Mouse (Mus musculus) hindbrain, embryonic 12.5 days (tissue): ENCODE data around the gene Tex13b. TPM values are rescaled to one million over a fixed set of nuclear protein-coding genes. Genes with fewer than 3 reads are reported as not detected.
"Not testable (repeated sequence)": the region's sequence is repeated elsewhere in the genome, so short reads cannot be mapped to it uniquely, and the experiment has no call there.

Experiments
- ATAC-seq: fragments of 200-750 bp; cut with Nextera tagmentation; 2 replicates; pipeline ENCODE4 v1.8.0; 2017; ENCODE audit warnings: moderate TSS enrichment; ENCODE audit not compliant: low FRiP score
- H3K27ac ChIP-seq: fragments of 300-500 bp; sonication (generic); 2 replicates; pipeline ENCODE4 v1.5.1; 2016; ENCODE audit warnings: mild to moderate bottlenecking
- H3K27me3 ChIP-seq: fragments of 300-500 bp; sonication (generic); 2 replicates; pipeline ENCODE4 v1.6.1; 2016; ENCODE audit warnings: mild to moderate bottlenecking
- H3K36me3 ChIP-seq: fragments of 300-500 bp; sonication (generic); 2 replicates; pipeline ENCODE4 v1.6.1; 2016; ENCODE audit warnings: mild to moderate bottlenecking
- H3K4me1 ChIP-seq: fragments of 300-500 bp; sonication (generic); 2 replicates; pipeline ENCODE4 v1.6.1; 2016
- H3K4me2 ChIP-seq: fragments of 300-500 bp; sonication (generic); replicated peaks from 2 replicates; pipeline ENCODE4 v1.6.1; 2016; ENCODE audit warnings: mild to moderate bottlenecking
- H3K4me3 ChIP-seq: fragments of 300-500 bp; sonication (generic); 2 replicates; pipeline ENCODE4 v1.5.1; 2016; ENCODE audit warnings: mild to moderate bottlenecking
- H3K9ac ChIP-seq: fragments of 300-500 bp; sonication (generic); 2 replicates; pipeline ENCODE4 v1.6.1; 2016; ENCODE audit warnings: mild to moderate bottlenecking, moderate library complexity
- H3K9me3 ChIP-seq: fragments of 300-500 bp; sonication (generic); replicated peaks from 2 replicates; pipeline ENCODE4 v1.6.1; 2016; ENCODE audit warnings: mild to moderate bottlenecking
- WGBS: fragments of 180-500 bp; shearing (Covaris S2); methylation state at CpG from one replicate; pipeline ENCODE4 v1.1.7; 2016; 5-methylcytosine and 5-hydroxymethylcytosine counted together
- polyA plus RNA-seq: library from polyadenylated mRNA; unstranded; fragments of >200 nt; fragmentation: Nextera tagmentation; extraction: Ambion mirVana; gene quantifications from 2 replicates; pipeline ENCODE4 v1.2.1, GENCODE M21; 2016

Gene Tex13b
- not detected in 2 replicates for polyA plus RNA-seq

DNA sequence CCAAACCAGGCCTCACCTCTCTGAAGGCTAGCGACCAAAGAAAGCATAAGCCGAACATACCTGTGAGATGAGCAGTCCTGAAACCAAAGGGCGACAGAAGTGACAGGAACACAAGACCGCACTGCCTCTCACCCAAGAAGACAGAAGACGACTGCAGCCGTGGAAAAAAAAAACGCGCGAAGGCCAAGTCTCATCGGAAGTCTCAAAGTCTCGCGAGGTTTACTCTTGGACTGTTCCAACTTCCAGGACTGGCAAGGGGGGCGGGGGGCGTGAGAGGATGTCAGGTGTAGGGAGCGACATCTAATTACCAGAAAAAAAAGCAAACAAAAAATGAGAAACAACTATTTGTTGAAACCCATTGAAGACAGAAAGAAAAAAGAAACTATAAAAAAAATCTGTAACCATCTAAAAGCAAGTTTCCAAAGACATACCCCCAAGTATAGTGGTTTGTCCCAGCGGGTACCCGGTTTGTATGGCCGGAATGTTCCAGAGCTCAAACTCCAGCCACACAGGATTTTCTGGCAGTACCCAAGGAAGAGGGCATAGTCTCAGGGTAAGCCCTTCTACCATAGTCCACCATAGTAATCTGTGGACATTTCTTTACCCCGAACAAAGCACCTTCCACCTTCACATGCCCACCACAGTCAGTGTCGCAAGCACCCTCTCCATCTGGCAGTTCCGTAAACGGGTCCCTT is at the start of gene Tex13b:
Gene Tex13b (minus strand): TSS at position 122 of the 695 bp plus-strand sequence.
- H3K9ac ChIP-seq, result no peak within 1 kb of the TSS
- no peaks in the 10 kb centered on the region for H3K4me1 ChIP-seq
- no peak within 1 kb of the TSS for H3K4me3 ChIP-seq
- no peak within 1 kb of the TSS for H3K4me2 ChIP-seq
- H3K36me3 ChIP-seq, result no peaks in the 10 kb centered on the region
- WGBS, result 92% methylated on average over 22 of the region's 22 CpGs
- ATAC-seq, result no peak
- H3K27ac ChIP-seq, result no peak within 1 kb of the TSS
- no peaks in the 10 kb centered on the region for H3K9me3 ChIP-seq
- peaks cover 16% of the 10 kb centered on the region for H3K27me3 ChIP-seq

DNA sequence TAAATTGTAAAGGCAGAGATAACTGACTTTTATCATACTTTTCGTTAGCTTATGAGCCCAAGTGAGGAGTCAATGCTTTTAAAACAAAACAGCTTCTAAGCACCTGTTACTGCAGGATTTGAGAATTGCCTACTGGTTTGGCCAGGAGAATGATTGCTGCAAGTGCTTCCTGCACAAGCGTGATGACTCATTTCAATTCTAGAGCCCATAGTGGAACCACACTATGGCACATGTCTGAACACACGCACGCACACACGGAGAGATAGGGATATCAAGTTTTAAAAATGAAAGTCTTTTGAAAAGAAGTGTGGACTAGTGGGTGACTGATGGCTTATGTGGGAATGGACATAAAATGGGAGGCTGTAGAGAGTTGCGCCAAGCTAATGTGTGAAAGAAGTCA is 49.5 kb upstream of the Tex13b start:
- no peak for ATAC-seq
- Histone ChIP-seq H3K4me3 (no peak overlapping the region), H3K27ac (no peak overlapping the region), H3K9ac (no peak overlapping the region), H3K9me3 (no peaks in the 10 kb centered on the region), H3K36me3 (no peaks in the 10 kb centered on the region), H3K4me2 (no peak overlapping the region), H3K4me1 (no peaks in the 10 kb centered on the region), H3K27me3 (peaks cover 8% of the 10 kb centered on the region; the same call in 1 of the 2 replicates)
- WGBS, result 89% methylated on average over 6 of the region's 6 CpGs

DNA sequence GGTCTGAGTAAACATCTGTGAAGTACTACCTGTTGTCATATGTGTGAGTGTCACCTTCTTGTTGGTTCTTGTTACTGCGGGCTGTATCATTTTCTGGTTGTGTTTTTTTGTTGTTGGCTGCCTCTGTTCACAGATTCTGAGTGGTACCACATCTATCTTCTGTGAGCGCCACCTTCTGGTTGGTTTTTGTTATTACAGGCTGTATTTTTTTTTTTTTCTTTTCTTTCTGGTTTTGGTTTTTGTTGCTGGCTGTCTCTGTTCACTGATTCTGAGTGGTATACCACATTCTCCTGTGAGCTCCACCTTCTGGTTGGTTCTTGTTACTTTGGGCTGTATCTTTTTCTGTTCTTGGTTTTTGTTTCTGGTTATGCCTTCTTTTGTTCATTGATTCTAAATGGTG is 44.2 kb upstream of the Tex13b start:
- Histone ChIP-seq H3K4me1 (no peaks in the 10 kb centered on the region), H3K9ac (no peak overlapping the region), H3K4me2 (no peak overlapping the region), H3K36me3 (no peaks in the 10 kb centered on the region), H3K27me3 (peaks cover 12% of the 10 kb centered on the region; the same call in 1 of the 2 replicates), H3K27ac (no peak overlapping the region), H3K9me3 (no peaks in the 10 kb centered on the region), H3K4me3 (no peak overlapping the region)
- 33% methylated on average over 2 of the region's 2 CpGs for WGBS
- no peak for ATAC-seq

DNA sequence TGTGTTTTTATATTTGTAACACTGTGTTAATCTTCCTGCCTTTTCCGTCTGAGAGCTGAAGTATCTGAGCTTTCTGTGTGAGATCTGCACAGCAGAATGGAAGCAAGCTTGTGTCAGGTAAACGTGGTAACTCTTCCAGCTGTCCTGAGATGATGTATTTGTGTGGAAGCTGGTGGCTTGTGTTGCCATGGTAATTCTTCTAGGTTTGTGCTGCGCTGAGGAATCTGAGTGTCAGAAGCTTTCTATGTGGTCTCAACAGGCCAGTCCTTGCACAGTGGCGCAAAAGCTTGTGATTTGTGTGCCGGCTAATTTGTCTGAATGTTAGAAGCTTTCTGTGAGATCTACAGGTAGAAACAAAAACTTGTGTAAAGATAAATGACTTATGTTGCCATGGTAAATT is 43.8 kb upstream of the Tex13b start:
- H3K9ac ChIP-seq, ATAC-seq: not testable (repeated sequence)

DNA sequence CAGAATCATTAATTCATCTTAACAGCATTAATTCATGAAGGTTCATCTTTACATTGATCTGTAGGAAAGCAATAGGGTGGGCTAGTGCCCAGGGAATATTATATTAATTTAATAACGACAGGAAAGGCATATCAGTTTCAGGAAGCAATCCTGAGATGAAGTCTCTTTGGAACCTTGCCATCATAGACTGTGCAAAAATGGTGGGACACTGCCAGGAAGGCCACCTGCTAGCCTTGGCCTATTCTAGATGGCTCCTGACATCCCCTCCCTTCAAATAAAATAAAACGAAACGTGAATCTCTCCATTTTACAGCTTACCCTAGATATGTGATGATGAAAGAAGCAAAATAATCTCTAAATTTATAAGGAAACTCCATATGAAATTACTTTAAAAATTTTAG is 41.3 kb upstream of the Tex13b start:
- no peak for ATAC-seq
- no peak overlapping the region for H3K4me3 ChIP-seq

More for the DNA sequence above, 43.8 kb upstream of the Tex13b start:
- WGBS, result 78% methylated on average over 5 of the region's 5 CpGs
- not testable (repeated sequence) for H3K9me3 ChIP-seq, H3K4me2 ChIP-seq, H3K36me3 ChIP-seq, H3K27ac ChIP-seq, H3K4me3 ChIP-seq, H3K4me1 ChIP-seq
- peaks cover 16% of the 10 kb centered on the region; the same call in 1 of the 2 replicates for H3K27me3 ChIP-seq

DNA sequence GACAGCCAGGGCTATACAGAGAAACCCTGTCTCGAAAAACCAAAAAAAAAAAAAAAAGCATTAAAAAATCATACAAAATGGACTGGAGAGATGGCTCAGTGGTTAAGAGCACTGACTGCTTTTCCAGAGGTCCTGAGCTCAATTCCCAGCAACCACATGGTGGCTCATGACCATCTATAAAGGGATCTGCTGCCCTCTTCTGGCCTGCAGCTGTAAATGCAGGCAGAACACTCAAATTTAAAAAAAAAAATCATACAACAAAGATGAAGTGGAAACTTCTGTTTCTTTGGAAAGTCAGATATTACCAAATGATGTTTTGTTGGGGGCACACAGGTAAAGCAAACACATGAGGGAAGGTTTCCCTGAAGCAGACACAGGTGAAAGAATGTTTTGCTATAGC is 32.2 kb upstream of the Tex13b start:
- H3K4me1 ChIP-seq, H3K36me3 ChIP-seq, H3K27ac ChIP-seq, H3K9ac ChIP-seq, ATAC-seq, H3K4me3 ChIP-seq, H3K9me3 ChIP-seq, H3K4me2 ChIP-seq: not testable (repeated sequence)
- H3K27me3 ChIP-seq, result peaks cover 20% of the 10 kb centered on the region; the same call in 1 of the 2 replicates
- 85% methylated on average over 1 of the region's 1 CpGs for WGBS

More for the DNA sequence above, 41.3 kb upstream of the Tex13b start:
- H3K9ac ChIP-seq, result no peak overlapping the region
- no peak overlapping the region for H3K27ac ChIP-seq
- no peaks in the 10 kb centered on the region for H3K9me3 ChIP-seq
- 75% methylated on average over 3 of the region's 3 CpGs for WGBS
- H3K4me1 ChIP-seq, result no peaks in the 10 kb centered on the region
- H3K27me3 ChIP-seq, result peaks cover 13% of the 10 kb centered on the region; the same call in 1 of the 2 replicates
- H3K4me2 ChIP-seq, result no peak overlapping the region
- no peaks in the 10 kb centered on the region for H3K36me3 ChIP-seq

DNA sequence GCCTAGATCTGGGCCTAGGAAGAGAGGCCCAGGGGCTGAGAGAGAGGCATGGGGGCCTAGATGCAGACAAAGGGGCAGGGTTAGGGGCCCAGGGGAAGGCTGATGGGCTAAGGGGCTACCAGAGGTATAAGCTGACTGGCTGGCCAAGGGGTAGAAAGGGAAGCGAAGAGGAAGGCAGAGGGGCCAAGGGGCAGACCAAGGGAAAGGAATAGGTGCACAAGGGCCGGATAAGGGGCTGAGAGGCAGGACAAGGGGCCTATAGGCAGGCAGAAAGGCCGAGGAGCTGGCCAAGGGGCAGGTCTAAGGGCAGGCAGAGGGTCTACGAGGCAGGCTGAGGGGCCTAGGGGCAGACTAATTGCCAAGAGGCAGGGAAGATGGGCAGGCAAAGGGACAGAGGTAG is 26.7 kb upstream of the Tex13b start:
- peaks cover 46% of the 10 kb centered on the region for H3K27me3 ChIP-seq
- no peak overlapping the region for H3K27ac ChIP-seq
- no peak overlapping the region for H3K9ac ChIP-seq
- no peaks in the 10 kb centered on the region for H3K36me3 ChIP-seq
- no peak for ATAC-seq
- no peaks in the 10 kb centered on the region for H3K9me3 ChIP-seq
- no peaks in the 10 kb centered on the region for H3K4me1 ChIP-seq
- no peak overlapping the region for H3K4me2 ChIP-seq
- WGBS, result 67% methylated on average over 4 of the region's 4 CpGs
- H3K4me3 ChIP-seq, result no peak overlapping the region

DNA sequence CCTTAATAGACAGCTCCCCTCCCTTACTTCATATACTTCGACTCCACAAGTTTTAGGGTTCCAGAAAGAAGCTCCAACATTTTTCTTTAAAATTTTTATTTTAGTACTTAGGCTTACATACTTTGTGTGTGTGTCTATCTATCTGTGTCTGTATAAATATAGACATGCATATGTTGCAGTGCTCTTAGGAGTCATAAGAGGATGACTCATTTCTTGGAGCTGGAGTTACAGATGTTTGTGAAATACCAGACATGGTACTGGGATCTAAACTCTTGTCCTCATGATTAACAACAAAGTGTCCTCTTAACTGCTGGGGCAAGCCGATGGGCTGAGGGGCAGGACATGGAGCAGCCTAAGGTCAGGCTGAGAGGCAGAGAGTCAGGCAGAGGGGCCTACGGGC is 24.8 kb upstream of the Tex13b start:
- H3K27me3 ChIP-seq, result peaks cover 46% of the 10 kb centered on the region
- no peak overlapping the region for H3K27ac ChIP-seq
- H3K4me3 ChIP-seq, result no peak overlapping the region
- no peaks in the 10 kb centered on the region for H3K36me3 ChIP-seq
- 71% methylated on average over 3 of the region's 3 CpGs for WGBS
- no peak for ATAC-seq
- no peaks in the 10 kb centered on the region for H3K9me3 ChIP-seq
- H3K4me2 ChIP-seq, result no peak overlapping the region
- H3K9ac ChIP-seq, result no peak overlapping the region
- H3K4me1 ChIP-seq, result no peaks in the 10 kb centered on the region

DNA sequence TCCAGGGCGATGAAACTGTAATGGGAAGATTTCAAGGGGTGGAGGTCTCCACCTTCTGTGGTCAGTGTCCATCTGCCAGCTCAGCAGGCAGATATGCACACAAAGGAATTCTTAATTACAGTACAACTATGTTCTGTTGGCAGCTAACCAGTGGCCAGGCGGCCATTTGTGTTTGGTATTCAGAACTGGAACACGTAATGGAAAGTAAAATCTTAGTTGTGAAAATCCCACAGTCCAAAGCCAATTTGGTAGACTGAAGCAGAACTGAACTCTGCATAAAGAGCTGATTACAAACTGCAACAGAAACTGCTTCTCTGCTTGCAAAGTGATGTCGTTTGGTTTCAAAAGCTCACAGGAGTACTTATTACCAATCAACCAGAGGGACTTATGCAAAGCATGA is 18.5 kb upstream of the Tex13b start:
- Histone ChIP-seq H3K36me3 (no peaks in the 10 kb centered on the region), H3K27ac (no peak overlapping the region), H3K4me3 (no peak overlapping the region), H3K9ac (no peak overlapping the region), H3K4me1 (no peaks in the 10 kb centered on the region), H3K4me2 (no peak overlapping the region), H3K9me3 (no peaks in the 10 kb centered on the region), H3K27me3 (peaks cover 8% of the 10 kb centered on the region; the same call in 1 of the 2 replicates)
- no peak for ATAC-seq
- 71% methylated on average over 4 of the region's 4 CpGs for WGBS

DNA sequence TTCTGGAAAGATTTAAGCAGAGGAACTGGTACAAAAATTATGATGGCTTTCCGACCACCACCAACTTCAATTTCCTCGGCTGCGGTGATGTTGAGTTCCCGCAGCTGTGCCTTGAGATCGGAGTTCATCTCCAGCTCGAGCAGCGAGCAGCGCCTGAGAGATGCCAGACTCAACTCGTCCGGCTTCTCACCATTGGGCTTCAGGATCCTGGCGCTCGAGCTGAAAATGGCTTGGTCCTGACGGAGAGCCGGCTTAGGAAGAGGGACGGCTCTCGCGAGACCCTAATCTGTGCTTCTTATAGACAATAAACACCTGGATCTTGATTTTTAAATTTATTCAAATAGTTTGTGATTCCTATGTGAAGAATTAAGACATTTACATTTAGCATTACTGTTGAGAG is 9.1 kb upstream of the Tex13b start:
- Histone ChIP-seq H3K27me3 (peaks cover 7% of the 10 kb centered on the region; the same call in 1 of the 2 replicates), H3K4me2 (no peak overlapping the region), H3K4me1 (no peaks in the 10 kb centered on the region), H3K27ac (no peak overlapping the region), H3K36me3 (no peaks in the 10 kb centered on the region), H3K9me3 (no peaks in the 10 kb centered on the region), H3K4me3 (no peak overlapping the region), H3K9ac (no peak overlapping the region)
- 83% methylated on average over 17 of the region's 17 CpGs for WGBS
- ATAC-seq, result no peak

DNA sequence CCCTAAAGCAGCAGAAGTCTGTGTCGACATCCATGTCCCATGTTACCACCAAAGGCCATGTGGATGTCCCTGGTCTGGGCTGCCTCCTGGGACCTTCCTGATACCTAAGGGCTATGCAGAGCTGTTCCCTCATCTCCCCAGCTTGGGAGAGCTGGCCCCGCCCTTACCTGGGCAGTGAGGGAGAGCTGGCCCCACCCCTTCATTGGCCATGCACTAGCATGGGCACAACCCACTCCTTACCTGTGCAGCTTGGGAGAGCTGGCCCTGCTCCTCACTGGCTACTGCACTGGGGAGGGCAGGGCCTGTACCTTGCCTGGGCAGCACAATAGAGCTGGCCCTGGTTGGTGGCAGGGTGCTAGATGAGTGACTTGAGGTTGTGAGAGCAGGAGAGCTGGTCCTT is 7.9 kb downstream of the Tex13b start:
- peaks cover 21% of the 10 kb centered on the region for H3K27me3 ChIP-seq
- no peak overlapping the region for H3K4me3 ChIP-seq
- H3K9me3 ChIP-seq, result no peaks in the 10 kb centered on the region
- ATAC-seq, result no peak
- no peak overlapping the region for H3K27ac ChIP-seq
- no peaks in the 10 kb centered on the region for H3K4me1 ChIP-seq
- 78% methylated on average over 2 of the region's 2 CpGs for WGBS
- no peak overlapping the region for H3K9ac ChIP-seq
- H3K4me2 ChIP-seq, result no peak overlapping the region
- no peaks in the 10 kb centered on the region for H3K36me3 ChIP-seq

DNA sequence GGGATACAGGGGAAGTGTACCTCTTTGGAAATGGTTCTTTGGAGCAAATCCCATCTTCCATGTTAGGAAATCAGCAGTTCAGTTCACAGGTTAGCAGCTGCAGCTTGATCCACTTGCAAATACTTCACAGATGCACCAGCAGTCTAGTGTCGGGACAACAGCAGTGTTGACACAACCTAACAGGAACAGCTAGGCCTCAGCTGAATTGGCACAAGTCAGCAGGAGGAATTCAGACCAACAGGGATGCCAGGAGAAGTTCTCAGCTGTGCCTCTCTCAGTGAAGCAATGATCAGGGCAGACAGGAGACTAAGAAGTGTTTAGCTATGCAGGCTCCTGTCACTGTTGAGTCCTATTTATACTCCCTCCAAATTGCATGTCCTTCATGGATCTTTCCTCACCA is 43.4 kb downstream of the Tex13b start:
- no peaks in the 10 kb centered on the region for H3K36me3 ChIP-seq
- 71% methylated on average over 1 of the region's 1 CpGs for WGBS

More for the DNA sequence above, 43.4 kb downstream of the Tex13b start:
- no peak for ATAC-seq
- no peak overlapping the region for H3K4me2 ChIP-seq
- H3K4me1 ChIP-seq, result no peaks in the 10 kb centered on the region
- no peaks in the 10 kb centered on the region for H3K9me3 ChIP-seq
- H3K9ac ChIP-seq, result no peak overlapping the region
- no peak overlapping the region for H3K4me3 ChIP-seq
- H3K27ac ChIP-seq, result no peak overlapping the region
- 0 out of 2 replicates have a peak, but pooled peaks cover 8% of the 10 kb centered on the region for H3K27me3 ChIP-seq
